Mouse (Mus musculus) CH12.LX (cell line): ENCODE measurements at regions not wholly inside any gene's neighbourhood (a gene's known extent, or its start where the extent isn't known, plus 50 kb on each side); places are given as distances from the start of the nearest gene placed in this dataset.

ENCODE experiments used
- CTCF ChIP-seq, 2 experiments: IDR thresholded peaks in 1 of 2; conservative IDR thresholded peaks in 1 of 2; 2 replicates each; pipeline ENCODE4 v1.5.1; 2011 to 2012; ENCODE audit warnings: low read depth in 2 of 2, low read length in 2 of 2, improper control_type of control experiment in 1 of 2, inconsistent platforms in 1 of 2, mild to moderate bottlenecking in 1 of 2, moderate library complexity in 1 of 2
- MAX ChIP-seq: IDR thresholded peaks from 2 replicates; pipeline ENCODE4 v1.6.1; 2011; ENCODE audit warnings: low read length, improper control_type of control experiment
- MAZ ChIP-seq: IDR thresholded peaks from 2 replicates; pipeline ENCODE4 v1.6.1; 2012; ENCODE audit warnings: low read depth, mild to moderate bottlenecking, inconsistent platforms, low read length, improper control_type of control experiment, moderate library complexity
- MYC ChIP-seq: IDR thresholded peaks from 2 replicates; pipeline ENCODE4 v1.6.1; 2011; ENCODE audit warnings: low read depth, mild to moderate bottlenecking, improper control_type of control experiment, low read length
- UBTF ChIP-seq: IDR thresholded peaks from 2 replicates; pipeline ENCODE4 v1.6.1; 2012; ENCODE audit warnings: low read depth, mild to moderate bottlenecking, inconsistent platforms, low read length, improper control_type of control experiment, moderate library complexity
- USF1 ChIP-seq: IDR thresholded peaks from 2 replicates; pipeline ENCODE4 v1.6.1; 2014; ENCODE audit warnings: low read depth, mild to moderate bottlenecking, inconsistent platforms, low read length, improper control_type of control experiment

DNA sequence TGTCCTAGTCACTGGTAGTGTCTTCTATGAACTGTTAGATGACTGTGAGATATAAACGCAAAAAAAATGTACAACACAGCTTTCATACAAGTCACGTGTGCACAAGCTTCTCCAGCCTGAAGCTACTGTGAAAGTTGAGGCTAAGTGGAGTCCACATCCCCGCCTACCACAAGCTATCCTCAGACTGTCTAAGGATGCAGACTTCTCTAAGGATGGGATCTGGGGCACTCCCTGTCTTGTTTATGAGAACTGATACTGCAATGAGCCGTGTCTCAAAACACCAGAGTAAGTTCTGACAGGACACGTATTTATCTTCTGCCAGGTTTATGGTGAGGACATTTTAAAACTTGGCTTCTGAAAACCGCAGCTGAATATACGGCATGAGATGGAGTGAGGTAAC, 1041.7 kb downstream of the Galc start:
- TF ChIP-seq MAX (no peak), MYC (no peak), UBTF (no peak), USF1 (no peak), MAZ (no peak), CTCF (conservative IDR thresholded peaks at IDR 0.05 in 1 of 2, IDR thresholded peaks at IDR 0.05 in 1 of 2; ENCODE audit: low read depth in 2 of 2, low read length in 2 of 2) (no peak)
